Mouse (Mus musculus) intestine, postnatal 0 days (tissue): ENCODE results near the gene Ginm1. TPM values are rescaled to one million over a fixed set of nuclear protein-coding genes. Genes with fewer than 3 reads are reported as not detected.

Source experiments
- ATAC-seq: fragments of 200-750 bp; cut with Nextera tagmentation; 2 replicates; pipeline ENCODE4 v1.8.0; 2017; ENCODE audit warnings: mild to moderate bottlenecking, moderate TSS enrichment, moderate library complexity
- H3K27ac ChIP-seq: fragments of 300-500 bp; sonication (generic); 2 replicates; pipeline ENCODE4 v1.5.1; 2014; ENCODE audit warnings: mild to moderate bottlenecking, low read depth, low read length, moderate library complexity
- H3K27me3 ChIP-seq: fragments of 300-500 bp; sonication (generic); replicated peaks from 2 replicates; pipeline ENCODE4 v1.6.1; 2014; ENCODE audit warnings: low read length, mixed read lengths; ENCODE audit not compliant: control insufficient read depth, insufficient read depth
- H3K36me3 ChIP-seq: fragments of 300-500 bp; sonication (generic); 2 replicates; pipeline ENCODE4 v1.6.1; 2014; ENCODE audit warnings: mild to moderate bottlenecking, moderate library complexity; ENCODE audit not compliant: control insufficient read depth, insufficient read depth
- H3K4me1 ChIP-seq: fragments of 300-500 bp; sonication (generic); replicated peaks from 2 replicates; pipeline ENCODE4 v1.6.1; 2014; ENCODE audit warnings: antibody characterized with exemption, low read length, mixed read lengths; ENCODE audit not compliant: control insufficient read depth, insufficient read depth
- H3K4me2 ChIP-seq: fragments of 300-500 bp; sonication (generic); replicated peaks from 2 replicates; pipeline ENCODE4 v1.6.1; 2014; ENCODE audit warnings: low read depth, mild to moderate bottlenecking, moderate library complexity
- H3K4me3 ChIP-seq: fragments of 300-500 bp; sonication (generic); 2 replicates; pipeline ENCODE4 v1.5.1; 2014; ENCODE audit warnings: low read depth, low read length
- H3K9ac ChIP-seq: fragments of 300-500 bp; sonication (generic); 2 replicates; pipeline ENCODE4 v1.6.1; 2014; ENCODE audit warnings: mild to moderate bottlenecking, low read depth, low read length
- H3K9me3 ChIP-seq: fragments of 300-500 bp; sonication (generic); 2 replicates; pipeline ENCODE4 v1.6.1; 2016; ENCODE audit warnings: mixed run types; ENCODE audit not compliant: control insufficient read depth
- CTCF ChIP-seq: sonication (generic); IDR thresholded peaks from 2 replicates; pipeline ENCODE4 v1.5.1; 2016; ENCODE audit warnings: low read depth, mild to moderate bottlenecking, control low read depth, antibody characterized with exemption, moderate library complexity
- WGBS: fragments of 180-500 bp; shearing (Covaris S2); extraction: QIAGEN DNeasy Blood & Tissue Kit; methylation state at CpG from one replicate; pipeline ENCODE4 v1.1.7; 2014; 5-methylcytosine and 5-hydroxymethylcytosine counted together
- polyA plus RNA-seq: library from polyadenylated mRNA; unstranded; fragments of >200 nt; fragmentation: Nextera tagmentation; extraction: Ambion mirVana; gene quantifications from 2 replicates; pipeline ENCODE4 v1.2.1, GENCODE M21; 2015

The Ginm1 gene
- polyA plus RNA-seq, 1 experiment from 2014 or later, result 91.9 TPM

GRCm38 (mm10) chr10:7838036-7838435 is 45.4 kb upstream of the Ginm1 start:
- H3K4me2 ChIP-seq, result no peak overlapping the region
- WGBS, result 80% methylated on average over 8 of the region's 8 CpGs
- H3K4me1 ChIP-seq, result no peaks in the 10 kb centered on the region; the same call in 1 of the 2 replicates
- H3K36me3 ChIP-seq, result no peaks in the 10 kb centered on the region
- H3K27me3 ChIP-seq, result no peaks in the 10 kb centered on the region
- H3K4me3 ChIP-seq, result no peak overlapping the region
- TF ChIP-seq CTCF, result no peak
- ATAC-seq, result no peak
- no peak overlapping the region for H3K9ac ChIP-seq
- no peaks in the 10 kb centered on the region for H3K9me3 ChIP-seq
- no peak overlapping the region for H3K27ac ChIP-seq

GRCm38 (mm10) chr10:7837446-7837845 is 44.8 kb upstream of the Ginm1 start:
- ATAC-seq, result no peak
- Histone ChIP-seq H3K4me2 (no peak overlapping the region), H3K9me3 (no peaks in the 10 kb centered on the region), H3K36me3 (no peaks in the 10 kb centered on the region), H3K27ac (no peak overlapping the region), H3K27me3 (no peaks in the 10 kb centered on the region), H3K9ac (no peak overlapping the region), H3K4me3 (no peak overlapping the region), H3K4me1 (peaks cover 2% of the 10 kb centered on the region; the same call in 1 of the 2 replicates)
- no peak for TF ChIP-seq CTCF
- 92% methylated on average over 8 of the region's 8 CpGs for WGBS

DNA sequence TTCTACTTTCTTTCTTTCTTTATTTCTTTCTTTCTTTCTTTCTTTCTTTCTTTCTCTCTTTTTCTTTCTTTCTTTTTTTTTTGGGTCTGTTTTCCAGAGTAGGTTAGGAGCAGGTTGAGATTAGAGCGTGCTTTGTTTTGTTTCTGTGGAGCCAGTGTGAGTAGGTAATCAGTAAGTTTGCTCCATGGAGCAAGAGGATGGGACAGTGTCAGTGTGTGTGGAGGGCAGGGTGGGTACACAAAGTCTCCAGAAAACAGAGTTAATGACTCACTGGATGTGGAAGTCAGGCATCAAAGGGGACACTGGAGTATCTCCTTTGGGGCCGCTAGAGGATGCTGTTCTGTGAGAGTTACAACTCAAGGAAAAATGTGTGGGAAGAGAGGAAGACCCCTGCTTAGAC is 44.3 kb upstream of the Ginm1 start:
- Histone ChIP-seq H3K9ac (no peak overlapping the region), H3K27me3 (no peaks in the 10 kb centered on the region), H3K9me3 (no peaks in the 10 kb centered on the region), H3K27ac (no peak overlapping the region), H3K36me3 (no peaks in the 10 kb centered on the region), H3K4me3 (no peak overlapping the region), H3K4me1 (peaks cover 7% of the 10 kb centered on the region; the same call in 1 of the 2 replicates), H3K4me2 (no peak overlapping the region)
- ATAC-seq, result no peak
- peak; percentile 25; the same call in 1 of the 2 replicates for TF ChIP-seq CTCF
- 61% methylated on average over 2 of the region's 2 CpGs for WGBS

- 66% methylated on average over 10 of the region's 10 CpGs for WGBS
- no peak for ATAC-seq
- Histone ChIP-seq H3K9ac (no peak overlapping the region), H3K27ac (no peak overlapping the region), H3K4me1 (peaks cover 9% of the 10 kb centered on the region; the same call in 1 of the 2 replicates), H3K4me3 (no peak overlapping the region), H3K4me2 (no peak overlapping the region), H3K36me3 (no peaks in the 10 kb centered on the region), H3K27me3 (no peaks in the 10 kb centered on the region), H3K9me3 (no peaks in the 10 kb centered on the region)
- TF ChIP-seq CTCF, result no peak
Measured at GRCm38 (mm10) chr10:7834671-7835225, 42.1 kb upstream of the Ginm1 start.

DNA sequence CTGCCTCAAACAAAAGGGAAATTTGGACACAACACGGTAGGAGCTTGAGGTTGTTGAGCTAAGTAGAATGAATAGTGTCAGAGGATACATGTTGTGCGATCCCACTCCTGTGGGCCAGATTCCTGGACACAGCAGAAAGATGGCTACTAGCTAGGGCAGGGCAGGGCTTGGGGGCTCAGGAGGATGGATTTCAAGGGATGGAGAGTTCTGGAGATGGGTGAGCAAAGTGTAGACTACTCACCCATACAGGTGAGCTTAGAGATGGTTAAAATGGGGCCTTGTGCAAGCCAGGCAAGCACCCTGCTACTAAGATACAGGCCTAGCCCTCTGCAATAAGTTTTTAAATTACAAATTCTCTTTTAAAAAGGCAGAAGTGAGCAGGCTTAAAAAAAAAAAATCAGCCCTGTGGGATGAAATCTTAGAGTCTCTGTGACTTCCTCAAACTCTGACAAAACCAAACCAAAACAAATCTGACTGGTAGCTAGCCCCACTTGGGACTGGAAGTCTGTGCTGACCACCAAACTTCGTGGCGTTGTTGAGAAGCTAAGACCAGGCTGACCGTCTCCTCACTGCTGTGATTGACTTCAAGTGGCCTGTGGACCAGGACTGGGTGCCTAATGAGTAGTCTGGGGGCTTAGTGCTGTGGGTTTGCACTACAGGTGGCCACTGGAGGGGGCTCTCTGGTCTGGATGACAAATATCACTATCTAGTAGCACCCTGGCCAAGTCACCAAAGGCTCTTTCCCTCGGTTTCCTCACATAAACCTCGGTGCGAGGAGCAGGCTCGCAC is 40.9 kb upstream of the Ginm1 start:
- WGBS, result 82% methylated on average over 9 of the region's 9 CpGs

GRCm38 (mm10) chr10:7832171-7832676 is 39.6 kb upstream of the Ginm1 start, which contains the start of gene Zc3h12d:
Gene Zc3h12d, plus strand, starts transcription at chr10:7832470.
- Histone ChIP-seq H3K9me3 (no peaks in the 10 kb centered on the region), H3K4me3 (peak within 1 kb of the TSS; percentile 27), H3K27me3 (no peaks in the 10 kb centered on the region), H3K4me2 (peak within 1 kb of the TSS; percentile 63), H3K27ac (peak within 1 kb of the TSS; percentile 79), H3K4me1 (peaks cover 9% of the 10 kb centered on the region; the same call in 1 of the 2 replicates), H3K36me3 (no peaks in the 10 kb centered on the region), H3K9ac (peak within 1 kb of the TSS; percentile 31)
- peak; percentile 38 for TF ChIP-seq CTCF
- peak; percentile 95 for ATAC-seq
- WGBS, result 1% methylated on average over 15 of the region's 15 CpGs

More for the DNA sequence above, 40.9 kb upstream of the Ginm1 start:
- no peaks in the 10 kb centered on the region for H3K27me3 ChIP-seq
- peaks cover 9% of the 10 kb centered on the region; the same call in 1 of the 2 replicates for H3K4me1 ChIP-seq
- H3K36me3 ChIP-seq, result no peaks in the 10 kb centered on the region
- no peak overlapping the region for H3K4me2 ChIP-seq
- 0 out of 2 replicates have a peak, but pooled peaks have one; percentile 7 for TF ChIP-seq CTCF
- no peak overlapping the region for H3K9ac ChIP-seq
- H3K27ac ChIP-seq, result no peak overlapping the region
- no peaks in the 10 kb centered on the region for H3K9me3 ChIP-seq
- ATAC-seq, result no peak
- no peak overlapping the region for H3K4me3 ChIP-seq
